Mouse (Mus musculus) lung, postnatal 0 days (tissue): ENCODE results near the gene 5830473C10Rik.

Source experiments
- CTCF ChIP-seq: IDR thresholded peaks from 2 replicates; pipeline ENCODE4 v1.5.1; 2016; ENCODE audit warnings: antibody characterized with exemption, mild to moderate bottlenecking
- EP300 ChIP-seq: IDR thresholded peaks from 2 replicates; pipeline ENCODE4 v1.6.1; 2016; ENCODE audit warnings: antibody characterized with exemption, mild to moderate bottlenecking, control low read depth

DNA sequence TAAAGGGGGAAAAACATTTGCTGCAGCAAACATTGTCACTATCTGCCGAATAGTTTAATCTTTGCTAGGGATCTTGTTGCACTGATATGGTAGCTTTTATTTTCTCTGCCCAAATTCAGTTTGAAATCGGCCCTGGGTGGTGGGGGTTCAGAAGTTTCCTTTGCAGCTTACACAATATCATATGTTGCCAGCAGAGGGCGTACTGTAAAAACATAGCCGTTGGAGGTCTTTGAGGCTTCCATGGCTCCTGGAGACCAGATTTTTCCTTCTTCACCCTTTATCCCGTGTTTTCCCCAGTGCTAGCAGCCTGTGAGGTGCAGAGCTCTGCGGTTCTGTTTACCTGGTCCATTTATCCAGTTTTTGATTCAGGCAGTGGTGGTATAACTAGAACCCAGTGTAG is 40.6 kb downstream of the 5830473C10Rik start:
- TF ChIP-seq CTCF, result peak; percentile 75
- TF ChIP-seq EP300, result no peak
